Mouse (Mus musculus) G1E (cell line): ENCODE measurements at regions not wholly inside any gene's neighbourhood (a gene's known extent, or its start where the extent isn't known, plus 50 kb on each side); places are given as distances from the start of the nearest gene placed in this dataset.

Source experiments
- CTCF ChIP-seq: IDR thresholded peaks from 2 replicates; pipeline ENCODE4 v1.5.1; 2012; ENCODE audit warnings: low read depth, low read length, inconsistent platforms, mixed read lengths
- GATA2 ChIP-seq: IDR thresholded peaks from 2 replicates; pipeline ENCODE4 v1.6.1; 2012; ENCODE audit warnings: low read depth, low read length, inconsistent platforms, borderline replicate concordance
- POLR2AphosphoS5 ChIP-seq: IDR thresholded peaks from 2 replicates; pipeline ENCODE4 v1.6.1; 2012; ENCODE audit warnings: low read depth, low read length, inconsistent platforms; ENCODE audit not compliant: insufficient replicate concordance

GRCm38 (mm10) chr5:101565770-101566169 is 99.0 kb downstream of the Nkx6-1 start:
- TF ChIP-seq POLR2AphosphoS5 = no peak
- TF ChIP-seq CTCF = no peak
- no peak for TF ChIP-seq GATA2
